Mouse (Mus musculus) ES-E14 (cell line): ENCODE measurements at regions not wholly inside any gene's neighbourhood (a gene's known extent, or its start where the extent isn't known, plus 50 kb on each side); places are given as distances from the start of the nearest gene placed in this dataset.

Source experiments
- CHD2 ChIP-seq: IDR thresholded peaks from 2 replicates; pipeline ENCODE4 v1.6.1; 2014; ENCODE audit warnings: mild to moderate bottlenecking, low read depth, low read length, inconsistent platforms
- MAFK ChIP-seq: IDR thresholded peaks from 2 replicates; pipeline ENCODE4 v1.6.1; 2014; ENCODE audit warnings: mild to moderate bottlenecking, low read depth, low read length, inconsistent platforms; ENCODE audit not compliant: insufficient read depth
- ZNF384 ChIP-seq: IDR thresholded peaks from 2 replicates; pipeline ENCODE4 v1.6.1; 2012; ENCODE audit warnings: low read depth, low read length, inconsistent platforms

- TF ChIP-seq CHD2 (no peak), MAFK (no peak), ZNF384 (no peak)
These were observed 73.4 kb upstream of the Shb start for GRCm38 (mm10) chr4:45605681-45606080.
